Mouse (Mus musculus) kidney, adult 8-10 months (tissue): ENCODE data around the gene Pm20d1.

Source experiments
- DNase-seq, 2 experiments: peaks; one replicate each; pipeline ENCODE4 v3.0.0; 2022

Pm20d1 gene

DNA sequence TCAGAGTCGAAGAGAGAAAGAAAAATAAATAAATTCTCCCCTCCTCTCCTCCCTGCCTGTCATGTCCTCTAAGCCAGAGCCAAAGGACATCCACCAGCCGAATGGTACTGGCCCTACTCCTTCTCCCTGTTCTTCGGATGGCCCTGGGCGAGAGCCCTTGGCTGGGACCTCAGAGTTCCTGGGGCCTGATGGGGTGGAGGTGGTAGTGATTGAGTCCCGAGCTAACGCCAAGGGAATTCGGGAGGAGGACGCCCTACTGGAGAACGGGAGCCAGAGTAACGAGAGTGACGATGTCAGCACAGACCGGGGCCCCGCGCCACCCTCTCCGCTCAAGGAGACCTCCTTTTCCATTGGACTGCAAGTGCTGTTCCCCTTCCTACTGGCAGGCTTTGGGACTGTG lies 33.4 kb downstream of the Pm20d1 start:
- no peak for DNase-seq

- no peak for DNase-seq
Measured at GRCm38 (mm10) chr1:131830971-131831641, 33.9 kb downstream of the Pm20d1 start.

DNA sequence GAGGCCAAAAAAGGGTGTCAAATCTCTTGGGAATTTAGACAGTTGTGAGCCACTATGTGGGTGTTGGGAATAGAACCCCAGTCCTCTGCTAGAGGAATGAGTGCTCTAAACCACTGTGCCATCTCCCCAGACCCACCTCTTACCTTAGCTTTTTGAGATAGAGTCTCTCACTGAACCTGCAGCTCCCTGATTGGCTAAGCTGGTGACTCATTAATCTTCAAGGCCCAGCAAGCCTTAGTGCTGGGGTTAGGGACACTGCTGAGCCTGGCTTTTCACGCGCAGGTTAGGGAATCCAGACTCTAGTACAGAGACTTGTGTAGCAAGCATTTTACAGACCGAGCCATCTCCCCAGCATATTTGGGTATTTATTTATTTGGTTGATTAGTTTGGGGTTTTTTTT lies 39.9 kb downstream of the Pm20d1 start:
- DNase-seq: no peak

GRCm38 (mm10) chr1:131838542-131838941 lies 41.4 kb downstream of the Pm20d1 start:
- DNase-seq: no peak

DNA sequence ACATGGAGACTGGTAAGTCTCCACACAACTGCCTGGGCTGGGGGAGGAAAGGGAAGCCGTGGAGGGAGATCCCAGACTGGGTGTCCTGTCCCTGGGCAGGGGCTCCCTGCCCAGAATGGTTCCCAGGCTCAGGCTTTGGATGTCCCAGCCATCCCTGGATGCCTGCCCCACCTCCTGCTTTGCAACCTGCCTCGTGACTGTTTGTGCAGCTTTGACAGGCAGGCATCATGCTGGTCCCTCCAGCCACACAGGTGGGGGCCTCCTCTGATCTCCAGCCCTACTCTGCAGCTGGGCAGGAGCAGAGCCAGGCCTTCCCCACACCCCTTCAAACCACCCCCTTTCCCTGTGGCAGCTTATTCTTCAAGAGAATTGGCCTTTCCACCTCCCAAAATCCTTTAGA lies 42.1 kb downstream of the Pm20d1 start:
- no peak for DNase-seq

DNA sequence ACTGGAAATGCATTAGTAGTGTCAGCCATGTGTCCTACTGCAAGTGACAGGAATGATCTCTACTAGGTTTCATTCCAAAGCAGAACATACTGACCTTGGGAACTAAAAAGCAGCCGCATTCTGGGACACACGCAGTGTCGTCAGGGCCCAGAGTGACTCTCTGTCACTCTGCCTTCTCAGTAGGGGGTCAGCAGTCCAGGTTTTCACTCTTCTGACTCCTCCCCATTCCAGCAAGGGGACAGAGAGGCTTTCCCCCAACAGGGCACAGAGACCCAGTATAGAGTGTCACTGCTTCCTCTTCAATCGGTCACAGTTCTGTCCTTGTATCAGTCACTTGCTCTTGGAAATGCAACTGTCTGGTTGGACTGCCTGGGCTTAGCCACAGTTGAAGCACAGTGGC lies 45.0 kb downstream of the Pm20d1 start:
- DNase-seq: no peak

- DNase-seq: no peak
Measured at GRCm38 (mm10) chr1:131843758-131844157, 46.6 kb downstream of the Pm20d1 start.

DNA sequence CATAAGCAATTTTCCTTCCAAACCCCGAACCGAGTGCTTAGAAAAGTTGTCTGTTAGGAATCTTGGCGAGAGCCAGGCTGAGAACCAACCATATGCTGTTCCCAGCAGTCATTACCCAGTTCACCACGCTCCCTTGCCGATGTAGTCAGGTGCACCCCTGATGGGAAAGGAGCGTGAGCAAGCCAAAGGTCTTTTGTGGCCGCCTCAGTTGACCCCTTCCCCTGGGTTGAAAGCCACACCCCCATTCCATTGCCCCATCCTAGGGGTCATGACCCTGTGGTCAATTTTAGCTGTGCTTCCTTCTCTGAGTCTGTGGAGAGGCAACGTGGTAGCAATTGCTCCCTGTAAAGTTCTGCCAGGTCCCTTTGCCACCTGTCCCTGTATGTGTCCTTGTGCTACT lies 47.7 kb downstream of the Pm20d1 start:
- DNase-seq: no peak

GRCm38 (mm10) chr1:131846255-131846654 lies 49.1 kb downstream of the Pm20d1 start:
- DNase-seq: peak; percentile 34 to 67

DNA sequence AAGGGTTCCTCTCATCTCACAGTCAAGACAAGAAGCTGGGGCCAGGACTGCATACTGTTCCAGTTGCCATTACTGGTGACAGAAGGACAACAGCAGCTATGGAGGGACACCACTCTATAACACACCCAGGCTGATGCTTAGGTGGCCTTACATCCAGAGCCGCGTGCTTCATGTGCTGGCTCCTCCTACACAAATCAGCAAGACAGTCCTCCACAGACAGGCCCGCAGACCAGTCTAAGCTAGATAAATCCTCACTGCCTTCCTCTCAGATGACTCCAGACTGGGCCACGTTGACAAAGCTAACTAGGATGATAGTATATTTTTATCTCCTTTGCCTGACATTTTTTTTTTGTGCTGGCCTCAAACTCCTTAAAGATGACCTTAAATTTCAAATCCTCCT lies 64.6 kb downstream of the Pm20d1 start:
- DNase-seq: no peak

GRCm38 (mm10) chr1:131865596-131865995 lies 68.4 kb downstream of the Pm20d1 start:
- no peak for DNase-seq

GRCm38 (mm10) chr1:131866304-131866999 lies 69.3 kb downstream of the Pm20d1 start:
- no peak for DNase-seq

DNA sequence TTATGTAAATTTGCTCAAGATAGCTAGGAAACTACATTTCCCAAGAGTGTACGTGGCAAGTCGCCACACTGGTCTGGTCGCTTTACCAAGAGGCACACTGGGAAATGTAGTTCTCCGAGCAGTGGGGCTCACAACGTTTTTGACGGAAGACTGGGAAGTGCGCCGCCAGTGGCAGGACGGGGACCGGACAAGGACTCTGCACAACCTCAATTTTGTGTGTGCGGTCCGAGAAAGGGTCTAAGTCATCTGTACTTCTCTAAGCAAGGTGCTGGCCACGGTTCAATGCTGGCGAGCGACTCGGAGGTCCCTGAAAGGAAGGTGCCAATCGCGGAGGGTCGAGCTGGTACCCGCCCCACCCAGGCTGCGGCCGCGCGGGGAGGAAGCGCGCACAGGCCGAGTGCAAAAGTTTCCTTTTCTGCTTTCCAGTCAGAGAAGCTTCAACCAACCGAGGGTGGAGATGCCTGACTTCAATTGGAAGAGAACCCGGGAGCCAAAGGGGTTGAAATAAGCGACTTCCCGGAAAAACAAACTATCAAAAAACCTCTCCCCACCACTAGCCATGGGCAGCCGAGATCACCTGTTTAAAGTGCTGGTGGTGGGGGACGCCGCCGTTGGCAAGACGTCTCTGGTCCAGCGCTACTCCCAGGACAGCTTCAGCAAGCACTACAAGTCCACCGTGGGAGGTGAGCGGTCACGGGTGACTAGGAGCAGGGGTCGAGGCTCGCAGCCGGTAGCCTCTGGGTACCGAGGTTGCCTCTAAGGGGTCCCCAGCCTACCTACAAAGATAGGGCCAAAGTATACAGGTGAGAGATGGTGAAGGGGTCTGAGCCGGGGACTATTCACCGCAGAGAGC lies 70.1 kb downstream of the Pm20d1 start, which contains the start of gene Rab29:
TSS of gene Rab29 (plus strand) at position 132 of the 853 bp plus-strand sequence.
- DNase-seq: peak; percentile 91 to 94

- peak in 1 of 2 experiments; percentile 15 for DNase-seq
Measured at GRCm38 (mm10) chr1:131867946-131868290, 70.7 kb downstream of the Pm20d1 start.

DNA sequence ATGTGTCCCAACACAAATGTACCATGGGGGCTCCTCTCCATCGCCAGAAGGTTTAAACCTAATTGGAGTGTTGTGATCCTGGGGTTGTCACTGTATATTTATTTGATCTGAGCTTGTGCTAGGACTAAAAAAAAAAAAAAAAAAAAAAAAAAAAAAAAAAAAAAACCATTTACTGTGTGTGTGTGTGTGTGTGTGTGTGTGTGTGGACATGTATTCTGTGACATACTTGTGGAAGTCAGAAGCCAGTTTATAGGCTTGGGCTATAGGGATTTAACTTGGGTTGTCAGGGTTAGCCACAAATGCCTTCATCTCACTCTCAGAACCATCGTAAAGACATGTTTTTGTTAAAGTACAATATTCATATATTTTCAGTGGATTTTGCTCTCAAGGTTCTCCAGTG lies 72.4 kb downstream of the Pm20d1 start:
- DNase-seq: no peak
